Mouse (Mus musculus): ENCODE results near the gene Pram1. TPM values are rescaled to one million over a fixed set of nuclear protein-coding genes. Genes with fewer than 3 reads are reported as not detected.

Gene Pram1
- polyA plus RNA-seq, 1 experiment from 2014 or later, result 0.63 TPM

DNA sequence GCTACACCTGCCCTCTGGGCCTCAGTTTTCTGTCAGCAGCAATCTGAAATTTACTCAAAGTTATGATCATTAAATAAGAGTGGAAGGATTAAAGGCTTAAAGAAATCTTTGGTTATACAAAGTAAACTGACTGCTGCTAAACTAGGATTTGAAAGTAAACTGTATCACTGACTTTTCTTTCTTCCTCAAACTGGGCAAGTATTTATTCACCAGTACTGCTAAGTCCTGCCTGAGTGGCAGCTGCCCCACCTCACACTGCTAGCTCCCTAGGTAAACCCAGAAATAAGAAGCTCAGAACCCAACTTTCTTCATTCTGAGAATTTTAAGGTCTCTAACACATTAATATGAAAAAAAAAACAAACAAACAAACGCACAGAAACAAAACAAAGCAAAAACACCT lies 36.0 kb downstream of the Pram1 start:
- Histone ChIP-seq H3K27ac (no peak overlapping the region), H3K4me2 (no peak overlapping the region), H3K4me3 (replicated peaks) (no peak overlapping the region), H3K27me3 (no peaks in the 10 kb centered on the region), H3K9ac (no peak overlapping the region), H3K36me3 (peaks cover 41% of the 10 kb centered on the region), H3K9me3 (replicated peaks) (no peaks in the 10 kb centered on the region), H3K4me1 (replicated peaks) (peaks cover 70% of the 10 kb centered on the region)
- DNase-seq (no peak), ATAC-seq (ENCODE audit: low read depth) (no peak)
- 69% methylated on average over 1 of the region's 1 CpGs for WGBS (ENCODE audit: insufficient replicate concordance)

DNA sequence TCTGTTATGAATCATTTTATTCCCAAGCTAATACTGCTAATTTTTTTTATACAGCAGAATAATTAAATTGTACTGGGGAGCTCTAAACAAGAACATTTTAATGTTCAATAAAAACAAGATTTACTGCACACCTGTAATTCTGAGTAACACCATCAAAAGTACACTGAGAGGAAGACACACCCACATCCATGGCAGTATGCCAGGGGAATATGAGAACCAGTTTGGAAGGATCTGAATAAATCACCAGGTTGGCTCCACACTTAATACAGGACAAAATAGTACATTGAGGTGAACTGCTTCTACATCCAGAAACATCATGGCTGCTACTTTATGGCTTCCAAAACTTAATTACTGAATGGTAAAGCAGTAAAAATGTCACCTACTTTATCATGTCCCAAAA lies 37.6 kb downstream of the Pram1 start:
- Histone ChIP-seq H3K9ac (no peak overlapping the region), H3K4me1 (replicated peaks) (peaks cover 72% of the 10 kb centered on the region), H3K27me3 (no peaks in the 10 kb centered on the region), H3K4me3 (replicated peaks) (no peak overlapping the region), H3K36me3 (peaks cover 34% of the 10 kb centered on the region), H3K27ac (no peak overlapping the region), H3K4me2 (no peak overlapping the region), H3K9me3 (replicated peaks) (no peaks in the 10 kb centered on the region)
- no peak for DNase-seq
- ATAC-seq (ENCODE audit: low read depth), result no peak

DNA sequence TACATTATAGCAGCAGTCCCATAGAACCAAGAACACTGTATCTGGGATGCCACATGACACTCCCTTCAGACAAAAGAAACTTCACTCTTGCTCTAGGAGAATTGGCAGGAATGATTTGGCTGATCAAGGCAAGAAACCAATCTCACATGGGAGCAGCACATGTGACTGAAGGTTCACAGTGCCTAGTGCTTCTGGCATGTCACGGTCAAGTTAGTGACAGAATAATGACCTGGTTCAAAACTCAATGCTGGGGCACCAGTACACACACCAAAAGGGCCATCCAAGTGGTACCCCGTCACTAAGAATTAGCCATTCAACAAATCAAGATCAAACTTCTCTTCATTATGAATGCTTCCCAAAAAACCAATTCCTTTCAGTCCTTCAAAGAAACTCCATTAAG lies 38.2 kb downstream of the Pram1 start:
- ATAC-seq (ENCODE audit: low read depth) (no peak), DNase-seq (no peak)
- Histone ChIP-seq H3K36me3 (peaks cover 34% of the 10 kb centered on the region), H3K27ac (no peak overlapping the region), H3K27me3 (no peaks in the 10 kb centered on the region), H3K4me2 (no peak overlapping the region), H3K4me3 (replicated peaks) (no peak overlapping the region), H3K9me3 (replicated peaks) (no peaks in the 10 kb centered on the region), H3K9ac (no peak overlapping the region), H3K4me1 (replicated peaks) (peaks cover 71% of the 10 kb centered on the region)
- WGBS (ENCODE audit: insufficient replicate concordance), result 91% methylated on average over 2 of the region's 2 CpGs

DNA sequence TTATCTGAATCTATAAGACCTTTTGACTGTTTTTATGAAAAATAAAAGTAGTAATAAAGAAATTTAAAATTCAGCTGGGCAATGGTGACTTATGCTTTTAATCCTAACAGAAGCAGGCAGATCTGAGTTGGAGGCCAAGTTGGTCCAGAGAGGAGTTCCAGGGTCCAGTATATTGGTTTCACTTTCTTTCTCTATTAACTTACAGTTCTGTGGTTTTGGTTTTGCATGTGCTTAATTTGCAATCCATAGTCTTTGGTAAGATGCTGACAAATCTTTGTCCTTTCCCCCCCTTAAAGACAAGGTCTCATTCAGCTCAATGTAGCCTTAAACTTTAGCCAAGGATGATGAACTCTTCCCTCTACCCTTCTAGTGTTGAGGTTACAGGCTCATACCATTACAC lies 40.9 kb downstream of the Pram1 start:
- Histone ChIP-seq H3K4me1 (replicated peaks) (peaks cover 82% of the 10 kb centered on the region), H3K36me3 (peaks cover 46% of the 10 kb centered on the region), H3K27ac (no peak overlapping the region), H3K27me3 (no peaks in the 10 kb centered on the region), H3K4me2 (no peak overlapping the region), H3K9ac (no peak overlapping the region), H3K9me3 (replicated peaks) (no peaks in the 10 kb centered on the region), H3K4me3 (replicated peaks) (no peak overlapping the region)
- no peak for ATAC-seq (ENCODE audit: low read depth)
- no peak for DNase-seq

DNA sequence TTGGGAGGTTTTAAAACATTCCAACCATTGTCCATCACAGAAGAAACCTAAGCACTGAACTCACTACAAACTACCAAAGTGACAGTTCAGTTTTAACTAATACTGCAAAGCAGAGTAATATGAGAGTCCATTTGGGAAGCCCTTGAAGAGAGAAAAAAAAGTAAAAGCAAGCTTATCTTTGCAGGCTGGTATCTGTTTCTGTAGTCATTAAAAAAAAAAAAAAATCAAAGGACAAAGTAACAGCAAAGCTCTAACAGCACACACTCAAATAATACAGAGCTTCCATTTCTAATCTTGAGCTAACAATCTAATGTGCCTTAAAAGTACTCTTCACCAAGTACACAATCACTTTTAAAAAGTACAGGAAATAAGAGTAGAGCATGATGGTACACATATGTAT lies 43.9 kb downstream of the Pram1 start:
- Histone ChIP-seq H3K4me3 (replicated peaks) (no peak overlapping the region), H3K9me3 (replicated peaks) (no peaks in the 10 kb centered on the region), H3K9ac (no peak overlapping the region; the same call in 1 of the 2 replicates), H3K4me1 (replicated peaks) (peaks cover 77% of the 10 kb centered on the region), H3K27ac (no peak overlapping the region), H3K36me3 (peaks cover 41% of the 10 kb centered on the region), H3K27me3 (no peaks in the 10 kb centered on the region), H3K4me2 (peak overlapping the region; percentile 95)
- ATAC-seq (ENCODE audit: low read depth) (no peak), DNase-seq (no peak)

DNA sequence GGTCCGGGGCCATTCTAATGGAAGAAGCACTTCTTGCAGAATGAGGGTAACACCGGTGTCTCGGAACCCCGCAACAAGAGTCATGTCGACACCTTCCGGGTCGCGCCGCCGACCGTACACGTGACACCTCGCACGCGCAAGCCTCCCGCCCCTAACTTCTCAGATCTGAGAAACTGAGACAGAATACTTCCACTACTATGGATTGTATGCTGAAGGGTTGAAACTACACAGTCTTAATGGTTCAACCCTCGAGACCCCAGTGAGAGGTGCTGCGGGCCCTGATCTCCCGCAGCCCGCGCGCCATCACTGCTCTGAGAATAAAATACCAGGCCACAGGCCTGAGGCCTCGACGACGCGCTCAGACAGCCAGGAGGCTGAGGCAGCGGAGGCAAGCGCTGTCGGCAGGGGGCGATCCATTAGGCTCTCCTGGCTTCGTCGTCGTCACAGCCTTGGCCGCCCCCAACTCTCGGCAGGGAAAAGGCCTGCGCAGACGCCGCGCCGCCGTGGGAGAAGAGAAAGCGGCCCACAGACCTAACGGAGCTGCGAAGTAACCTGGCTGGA lies 46.9 kb downstream of the Pram1 start:
- Histone ChIP-seq H3K27ac (peak overlapping the region; percentile 89), H3K4me3 (replicated peaks) (peak overlapping the region; percentile 77), H3K4me2 (peak overlapping the region; percentile 95), H3K27me3 (no peaks in the 10 kb centered on the region), H3K4me1 (replicated peaks) (peaks cover 53% of the 10 kb centered on the region), H3K9me3 (replicated peaks) (no peaks in the 10 kb centered on the region), H3K9ac (peak overlapping the region; percentile 92), H3K36me3 (peaks cover 51% of the 10 kb centered on the region)
- WGBS (ENCODE audit: insufficient replicate concordance), result under 1% methylated on average over 44 of the region's 44 CpGs
- ATAC-seq (ENCODE audit: low read depth) (peak; percentile 71), DNase-seq (peak; percentile 66)

DNA sequence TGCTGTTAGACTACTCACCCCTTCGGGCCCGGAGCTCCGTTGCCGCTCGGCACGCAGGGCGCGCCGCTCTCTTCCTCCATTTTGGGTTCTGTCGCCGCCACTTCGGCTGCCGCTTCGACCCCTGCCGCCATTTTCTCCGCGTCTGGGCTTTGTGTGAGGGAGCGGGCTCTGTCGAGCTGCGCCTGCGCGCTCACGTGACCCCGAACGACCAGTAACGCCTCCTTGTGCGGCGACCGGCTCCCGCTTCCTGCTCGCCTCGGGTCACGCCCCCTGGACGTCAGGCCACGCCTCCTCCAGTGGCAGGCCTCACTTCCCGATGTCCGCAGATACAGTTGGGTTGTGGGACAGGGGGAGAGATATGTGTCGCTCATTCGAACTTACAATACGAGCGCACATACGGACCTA lies 47.4 kb downstream of the Pram1 start:
- Histone ChIP-seq H3K27me3 (no peaks in the 10 kb centered on the region), H3K4me1 (replicated peaks) (peaks cover 51% of the 10 kb centered on the region), H3K4me3 (replicated peaks) (peak overlapping the region; percentile 77), H3K36me3 (peaks cover 56% of the 10 kb centered on the region), H3K4me2 (peak overlapping the region; percentile 95), H3K9ac (peak overlapping the region; percentile 92), H3K27ac (peak overlapping the region; percentile 89), H3K9me3 (replicated peaks) (no peaks in the 10 kb centered on the region)
- WGBS (ENCODE audit: insufficient replicate concordance), result under 1% methylated on average over 42 of the region's 42 CpGs
- DNase-seq, result peak; percentile 97
- ATAC-seq (ENCODE audit: low read depth), result peak; percentile 94

DNA sequence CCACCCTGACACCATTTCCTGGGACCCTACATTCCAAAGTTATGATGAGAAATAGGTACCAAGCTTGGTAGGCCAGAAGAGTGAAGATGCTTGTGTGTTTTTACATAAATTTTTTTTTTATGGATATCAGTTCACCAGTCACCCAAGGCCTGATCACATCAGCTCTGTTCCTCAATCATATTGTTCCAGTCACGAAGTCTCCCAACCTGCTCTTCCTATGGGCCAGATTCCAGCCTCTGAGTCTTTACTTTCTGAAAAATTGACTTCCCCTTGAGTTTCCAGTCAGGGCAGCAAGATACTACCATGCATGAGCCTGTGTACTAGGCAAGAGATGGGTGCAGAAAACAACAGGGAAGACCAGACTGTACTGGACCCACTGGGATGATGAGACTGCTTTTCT lies 48.9 kb downstream of the Pram1 start, which contains the start of gene Hnrnpm:
Gene Hnrnpm (minus strand): TSS at position 101 of the 400 bp plus-strand sequence.
- H3K4me2 ChIP-seq, result peak within 1 kb of the TSS; percentile 95
- WGBS (ENCODE audit: insufficient replicate concordance), result 75% methylated on average over 1 of the region's 1 CpGs
- peak within 1 kb of the TSS; percentile 72 for H3K27ac ChIP-seq
- DNase-seq (no peak), ATAC-seq (ENCODE audit: low read depth) (no peak)
- H3K27me3 ChIP-seq, result no peaks in the 10 kb centered on the region
- peak within 1 kb of the TSS; percentile 77 for H3K4me3 ChIP-seq (replicated peaks)
- peaks cover 71% of the 10 kb centered on the region for H3K36me3 ChIP-seq
- H3K4me1 ChIP-seq (replicated peaks), result peaks cover 39% of the 10 kb centered on the region
- no peaks in the 10 kb centered on the region for H3K9me3 ChIP-seq (replicated peaks)
- H3K9ac ChIP-seq, result peak within 1 kb of the TSS; percentile 62

Other genes starting within 250 kb of the Pram1 start
- gene Zfp101, start 243.4 kb upstream of the Pram1 start, polyA plus RNA-seq (2015; fragmentation: Nextera tagmentation; extraction: Ambion mirVana), result 7.9 and 11.0 TPM in 2 replicates
- gene Actl9, start 205.2 kb upstream of the Pram1 start, polyA plus RNA-seq (2015; fragmentation: Nextera tagmentation; extraction: Ambion mirVana), result not detected in 2 replicates
- 5.5 and 6.6 TPM in 2 replicates for gene Adamts10, start 113.9 kb upstream of the Pram1 start, polyA plus RNA-seq (2015; fragmentation: Nextera tagmentation; extraction: Ambion mirVana)
- gene Myo1f, start 82.3 kb upstream of the Pram1 start, polyA plus RNA-seq (2015; fragmentation: Nextera tagmentation; extraction: Ambion mirVana), result 6.3 and 6.5 TPM in 2 replicates
- 22.2 and 24.2 TPM in 2 replicates for gene Zfp414, start 9.0 kb upstream of the Pram1 start, polyA plus RNA-seq (2015; fragmentation: Nextera tagmentation; extraction: Ambion mirVana)
- gene Hnrnpm, start 48.8 kb downstream of the Pram1 start, polyA plus RNA-seq (2015; fragmentation: Nextera tagmentation; extraction: Ambion mirVana), result 160 and 237 TPM in 2 replicates
- gene March2, start 80.6 kb downstream of the Pram1 start, polyA plus RNA-seq (2015; fragmentation: Nextera tagmentation; extraction: Ambion mirVana), result 214 and 231 TPM in 2 replicates
- gene Rab11b, start 122.5 kb downstream of the Pram1 start, polyA plus RNA-seq (2015; fragmentation: Nextera tagmentation; extraction: Ambion mirVana), result 117 and 123 TPM in 2 replicates
- gene Angptl4, start 143.8 kb downstream of the Pram1 start, polyA plus RNA-seq (2015; fragmentation: Nextera tagmentation; extraction: Ambion mirVana), result 18.9 and 20.2 TPM in 2 replicates
- 8.1 and 8.9 TPM in 2 replicates for gene Kank3, start 172.5 kb downstream of the Pram1 start, polyA plus RNA-seq (2015; fragmentation: Nextera tagmentation; extraction: Ambion mirVana)
- 614 and 696 TPM in 2 replicates for gene Rps28, start 186.5 kb downstream of the Pram1 start, polyA plus RNA-seq (2015; fragmentation: Nextera tagmentation; extraction: Ambion mirVana)
- gene Ndufa7, start 186.5 kb downstream of the Pram1 start, polyA plus RNA-seq (2015; fragmentation: Nextera tagmentation; extraction: Ambion mirVana), result 250 and 284 TPM in 2 replicates
- gene Cd320, start 205.0 kb downstream of the Pram1 start, polyA plus RNA-seq (2015; fragmentation: Nextera tagmentation; extraction: Ambion mirVana), result 19.9 and 22.0 TPM in 2 replicates
- not detected in 2 replicates for gene Gm7029, start 235.8 kb downstream of the Pram1 start, polyA plus RNA-seq (2015; fragmentation: Nextera tagmentation; extraction: Ambion mirVana)

Measured in liver, embryonic 13.5 days (tissue).